Mouse (Mus musculus) midbrain, embryonic 14.5 days (tissue): ENCODE data around the gene Ccpg1. TPM values are rescaled to one million over a fixed set of nuclear protein-coding genes. Genes with fewer than 3 reads are reported as not detected.

Source experiments
- microRNA-seq: library from miRNA; unstranded; fragments of <30 nt; microRNA quantifications from one replicate; pipeline ENCODE4, GENCODE M21; 2016
- polyA plus RNA-seq: library from polyadenylated mRNA; unstranded; fragments of >200 nt; fragmentation: Nextera tagmentation; extraction: Ambion mirVana; gene quantifications from 2 replicates; pipeline ENCODE4 v1.2.1, GENCODE M21; 2014

The Ccpg1 gene
- polyA plus RNA-seq, 1 experiment from 2014 or later: 44.1 TPM

Small RNA genes lying within 50 kb of the gene (microRNA-seq; reads per million reads assigned to microRNA genes)
- gene Gm27353: not detected

Other genes with a start within 250 kb of the Ccpg1 start
- 0.30 and 0.54 TPM in 2 replicates for gene Prtg, start 178.6 kb upstream of the Ccpg1 start, polyA plus RNA-seq
- 15.5 and 16.3 TPM in 2 replicates for gene Pygo1, start 59.8 kb upstream of the Ccpg1 start, polyA plus RNA-seq
- 1.7 and 1.8 TPM in 2 replicates for gene Dyx1c1, start 26.6 kb upstream of the Ccpg1 start, polyA plus RNA-seq
- gene Gm44503, start 26.6 kb upstream of the Ccpg1 start, polyA plus RNA-seq: not detected in 2 replicates
- gene Ccpg1os, start within 50 bp of the Ccpg1 start, polyA plus RNA-seq: 20.8 and 25.2 TPM in 2 replicates
- 13.6 and 16.8 TPM in 2 replicates for gene Pigb, start 54.9 kb downstream of the Ccpg1 start, polyA plus RNA-seq
- gene Rab27a, start 59.4 kb downstream of the Ccpg1 start, polyA plus RNA-seq: 0.74 and 1.0 TPM in 2 replicates
- 0.23 and 0.24 TPM in 2 replicates for gene Khdc3, start 116.4 kb downstream of the Ccpg1 start, polyA plus RNA-seq
- gene Gm20509, start 117.0 kb downstream of the Ccpg1 start, polyA plus RNA-seq: not detected in 2 replicates
- gene Rsl24d1, start 128.0 kb downstream of the Ccpg1 start, polyA plus RNA-seq: 121 and 122 TPM in 2 replicates